Mouse (Mus musculus) cortical plate, adult 2 months (tissue): ENCODE data around the gene Scrn1.

Source experiments
- CTCF ChIP-seq: fragments of 200-500 bp; IDR thresholded peaks from 2 replicates; pipeline ENCODE4 v1.5.1; 2011; ENCODE audit warnings: mild to moderate bottlenecking, control low read depth, low read length; ENCODE audit not compliant: insufficient read depth; ENCODE audit errors: extremely low read depth
- POLR2A ChIP-seq: fragments of 200-500 bp; IDR thresholded peaks from 2 replicates; pipeline ENCODE4 v1.6.1; 2011; ENCODE audit warnings: mild to moderate bottlenecking, low read length, control low read depth; ENCODE audit not compliant: insufficient read depth; ENCODE audit errors: extremely low read depth

DNA sequence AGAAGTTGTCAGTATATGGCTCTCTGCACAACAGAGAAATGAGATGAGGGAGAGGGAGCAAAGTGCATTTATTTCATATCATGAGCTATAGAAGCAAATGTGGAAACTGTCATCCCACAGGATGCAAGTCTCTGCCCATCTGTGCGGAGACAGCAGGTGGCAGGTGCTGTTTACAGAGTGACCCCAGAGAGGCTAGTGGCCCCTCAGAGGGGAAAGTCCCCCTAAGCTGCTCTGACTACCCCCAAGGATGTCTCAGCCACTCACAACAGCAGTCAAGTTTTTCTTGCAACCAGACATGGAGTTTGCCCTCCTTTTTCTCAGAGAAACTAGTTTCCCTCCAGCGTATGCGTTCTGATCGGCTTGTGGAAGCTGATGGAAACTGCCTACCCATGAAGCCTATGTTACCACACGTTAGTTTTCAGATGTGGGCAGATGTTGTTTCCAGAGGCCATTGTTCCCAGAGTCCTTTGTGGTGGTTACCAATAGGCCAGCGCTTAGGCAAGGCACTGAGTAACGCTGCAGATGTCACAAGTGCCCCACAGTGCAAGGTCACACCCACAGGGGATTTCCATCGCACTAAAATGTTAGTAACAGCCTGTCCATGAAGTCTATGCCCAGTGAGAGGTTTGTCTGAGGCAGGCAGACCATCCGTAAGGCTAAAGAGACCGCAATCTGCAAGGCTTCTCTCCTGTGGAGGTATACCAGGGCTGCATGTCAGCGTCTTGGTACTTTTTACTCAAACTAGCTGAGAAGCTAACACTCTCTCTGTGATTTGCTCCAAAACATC, 71.5 kb downstream of the Scrn1 start:
- no peak for TF ChIP-seq POLR2A
- no peak for TF ChIP-seq CTCF
